Mouse (Mus musculus) macrophage (primary cell): Measurements from ENCODE around the gene Micu1. TPM values are rescaled to one million over a fixed set of nuclear protein-coding genes. Genes with fewer than 3 reads are reported as not detected.

ENCODE experiments used
- H3K27ac ChIP-seq: fragments of 350-480 bp; formaldehyde crosslinking; 2 replicates; pipeline ENCODE4 v1.9.0; 2021
- H3K36me3 ChIP-seq: fragments of 350-480 bp; formaldehyde crosslinking; 2 replicates; pipeline ENCODE4 v1.9.0; 2021; ENCODE audit errors: inconsistent target
- H3K4me3 ChIP-seq: fragments of 350-480 bp; formaldehyde crosslinking; 2 replicates; pipeline ENCODE4 v1.9.0; 2021; ENCODE audit errors: inconsistent target
- H3K79me2 ChIP-seq: fragments of 350-480 bp; formaldehyde crosslinking; 2 replicates; pipeline ENCODE4 v1.9.0; 2021; ENCODE audit errors: inconsistent target
- WGBS: methylation state at CpG from one replicate; pipeline ENCODE4 v1.1.7; 2026; ENCODE audit warnings: inconsistent platforms; ENCODE audit not compliant: missing documents; 5-methylcytosine and 5-hydroxymethylcytosine counted together
- polyA plus RNA-seq: library from polyadenylated mRNA; stranded (reverse); fragments of 250-400 nt; gene quantifications from 3 replicates; pipeline ENCODE4 v1.2.4, GENCODE M21; 2018; ENCODE audit warnings: inconsistent platforms

The Micu1 gene
- polyA plus RNA-seq, 1 experiment from 2014 or later: 52.7 TPM

DNA sequence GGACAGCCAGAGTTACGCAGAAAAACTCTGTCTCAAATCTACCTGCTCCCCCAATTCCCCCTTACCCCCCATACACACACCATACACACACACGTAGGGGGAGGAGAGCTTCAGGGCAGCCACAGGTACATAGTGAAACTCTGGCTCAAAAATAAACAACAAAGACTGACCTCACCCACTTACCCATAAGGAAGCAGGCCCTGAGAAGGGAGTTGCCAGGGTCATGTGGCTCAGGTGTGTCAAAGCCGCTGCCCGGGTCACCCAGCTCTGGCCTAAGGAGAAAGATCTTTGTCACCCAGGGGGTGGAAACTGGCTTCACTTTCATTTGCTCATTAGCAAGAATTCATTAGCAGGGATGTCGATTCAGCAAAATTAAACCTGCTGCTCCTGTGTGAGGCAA is 41.7 kb downstream of the Micu1 start:
- Histone ChIP-seq H3K36me3 (peaks cover 9% of the 10 kb centered on the region; the same call in 1 of the 2 replicates), H3K27ac (no peak overlapping the region), H3K4me3 (no peak overlapping the region), H3K79me2 (no peaks in the 10 kb centered on the region)
- 96% methylated on average over 5 of the region's 5 CpGs for WGBS

DNA sequence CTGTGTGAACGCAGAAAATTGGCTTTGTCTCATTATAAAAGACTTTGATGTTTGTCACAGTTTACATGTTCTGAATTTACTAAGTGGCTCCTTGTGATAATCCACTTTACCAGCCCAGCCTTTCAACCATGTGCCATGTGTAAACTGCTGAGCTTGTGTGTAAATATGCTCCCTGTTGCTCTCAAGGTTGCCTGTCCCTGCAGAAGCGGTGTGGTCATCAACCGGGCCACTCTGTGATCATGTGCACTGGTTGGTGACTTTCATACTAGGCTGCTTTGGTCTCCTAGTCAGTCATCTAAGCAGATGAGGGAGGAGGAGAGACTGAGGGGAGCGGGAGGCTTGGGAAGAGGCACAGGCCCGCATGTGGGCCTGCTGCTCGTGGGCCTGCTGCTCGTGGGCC is 45.1 kb downstream of the Micu1 start:
- Histone ChIP-seq H3K79me2 (no peaks in the 10 kb centered on the region), H3K27ac (no peak overlapping the region), H3K36me3 (peaks cover 4% of the 10 kb centered on the region; the same call in 1 of the 2 replicates), H3K4me3 (no peak overlapping the region)
- 91% methylated on average over 7 of the region's 7 CpGs for WGBS

DNA sequence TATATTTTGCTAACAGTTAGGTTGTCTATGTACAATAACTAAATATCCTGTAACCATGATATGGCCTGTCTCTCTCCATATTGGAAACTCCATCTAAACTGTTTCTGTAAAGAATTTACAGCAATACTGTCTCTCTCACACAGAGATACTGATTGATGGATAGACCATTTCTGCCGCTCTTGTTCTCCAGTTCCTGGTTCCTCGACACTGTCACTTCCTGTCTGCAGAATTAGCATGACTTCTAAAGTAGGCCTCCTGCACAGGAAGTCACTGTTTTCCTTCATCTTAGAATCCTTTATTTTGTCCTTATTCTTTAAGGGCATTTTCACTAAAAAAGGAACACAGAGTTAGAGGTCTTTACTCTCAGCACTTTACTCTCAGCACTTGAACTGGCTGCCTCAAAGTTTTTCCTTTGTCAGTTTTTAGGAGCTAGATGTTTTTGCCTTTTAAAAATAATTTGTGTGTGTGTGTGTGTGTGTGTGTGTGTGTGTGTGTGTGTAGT is 46.5 kb downstream of the Micu1 start:
- Histone ChIP-seq H3K27ac (no peak overlapping the region), H3K79me2 (no peaks in the 10 kb centered on the region), H3K36me3 (peaks cover 4% of the 10 kb centered on the region; the same call in 1 of the 2 replicates), H3K4me3 (no peak overlapping the region)
- 26% methylated on average over 2 of the region's 2 CpGs for WGBS

DNA sequence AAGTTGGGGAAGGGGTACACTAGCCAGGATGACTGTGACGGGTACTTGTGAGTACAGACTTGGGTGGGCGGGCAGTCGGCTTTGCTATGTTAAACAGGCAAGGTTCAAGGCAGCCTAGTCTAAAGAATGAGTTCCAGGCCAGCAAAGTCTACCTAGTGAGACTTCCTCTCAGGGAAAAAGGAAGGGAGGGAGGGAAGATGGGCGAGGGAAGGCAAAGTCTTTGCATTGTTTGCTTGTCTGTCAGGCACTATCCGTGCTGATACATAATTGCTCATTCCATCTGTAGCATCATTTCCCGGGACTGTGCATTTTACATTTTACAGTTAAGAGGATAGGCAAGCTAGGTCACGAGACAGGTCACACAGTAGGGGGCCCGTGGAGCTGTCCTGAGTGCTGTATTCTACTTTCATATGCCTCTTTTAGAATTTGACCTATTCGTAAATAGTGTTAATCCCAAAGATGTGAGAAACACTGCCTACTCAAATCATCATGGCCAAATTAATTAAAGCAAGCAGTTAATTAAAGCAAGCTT is 51.3 kb downstream of the Micu1 start:
- WGBS: 93% methylated on average over 9 of the region's 9 CpGs
- no peak overlapping the region for H3K4me3 ChIP-seq
- no peak overlapping the region for H3K27ac ChIP-seq
- no peaks in the 10 kb centered on the region for H3K79me2 ChIP-seq
- no peaks in the 10 kb centered on the region for H3K36me3 ChIP-seq

DNA sequence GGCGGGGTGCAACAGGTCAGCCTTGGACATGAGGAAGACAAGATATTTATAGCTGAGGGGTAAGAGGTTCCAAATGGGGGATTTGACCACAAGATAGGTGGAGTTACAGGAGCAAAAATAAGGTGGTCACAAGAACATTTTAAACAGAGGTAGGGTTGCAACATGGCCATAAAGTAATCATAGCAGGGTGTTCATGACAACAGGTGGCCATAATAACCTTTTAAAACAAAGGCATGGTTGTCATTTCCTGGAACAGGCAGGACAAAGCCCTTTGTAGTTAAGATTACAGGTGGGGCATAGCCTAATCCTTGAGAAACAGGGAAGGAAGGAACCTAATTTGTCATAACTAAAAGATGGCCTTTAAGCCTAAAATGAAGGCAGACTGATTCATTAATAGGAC is 51.8 kb downstream of the Micu1 start:
- Histone ChIP-seq H3K79me2 (no peaks in the 10 kb centered on the region), H3K4me3 (no peak overlapping the region), H3K36me3 (no peaks in the 10 kb centered on the region), H3K27ac (no peak overlapping the region)
- WGBS: 94% methylated on average over 1 of the region's 1 CpGs

DNA sequence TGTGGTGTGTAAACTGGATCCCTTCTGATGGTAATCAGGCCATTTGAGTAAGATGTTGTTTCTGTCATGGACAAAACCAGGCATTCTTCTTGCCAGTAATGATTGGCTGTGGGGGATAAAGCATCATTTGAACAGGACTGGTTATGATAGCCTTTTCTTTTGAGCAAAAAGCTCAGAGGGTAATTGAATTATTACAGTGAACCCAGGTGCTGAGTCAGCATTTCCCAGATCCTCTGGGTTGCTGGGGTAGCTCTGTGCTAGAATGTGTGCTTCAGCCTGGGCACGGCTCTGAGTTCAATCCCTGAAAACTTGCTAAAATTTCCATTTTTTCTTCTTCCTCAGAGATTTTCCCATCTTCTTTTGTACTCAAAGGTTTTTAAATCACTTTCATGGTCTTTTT is 52.6 kb downstream of the Micu1 start:
- 100% methylated on average over 1 of the region's 1 CpGs for WGBS
- no peaks in the 10 kb centered on the region for H3K36me3 ChIP-seq
- H3K4me3 ChIP-seq: no peak overlapping the region
- H3K79me2 ChIP-seq: no peaks in the 10 kb centered on the region
- H3K27ac ChIP-seq: no peak overlapping the region

DNA sequence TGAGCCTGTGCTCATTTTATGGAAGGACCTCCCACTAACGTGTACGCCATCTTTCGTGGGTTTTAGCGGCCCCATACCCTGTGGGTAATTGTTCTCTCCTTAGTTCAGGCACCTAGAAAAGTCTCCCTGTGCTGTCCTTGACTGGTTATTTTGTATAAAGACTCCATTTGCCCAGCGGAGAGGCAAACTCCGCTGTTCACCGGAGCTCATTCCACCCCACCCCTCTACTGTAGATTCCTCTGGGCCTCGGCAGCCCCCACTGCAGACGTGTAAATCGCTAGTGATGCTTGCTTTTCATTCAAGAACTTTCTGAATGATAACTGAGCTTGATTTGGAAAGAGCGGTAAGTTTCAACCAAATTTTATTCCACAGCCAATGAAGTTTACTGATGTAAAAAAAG is 53.4 kb downstream of the Micu1 start:
- no peaks in the 10 kb centered on the region for H3K79me2 ChIP-seq
- H3K36me3 ChIP-seq: no peaks in the 10 kb centered on the region
- H3K27ac ChIP-seq: no peak overlapping the region
- H3K4me3 ChIP-seq: no peak overlapping the region
- WGBS: 97% methylated on average over 11 of the region's 11 CpGs

DNA sequence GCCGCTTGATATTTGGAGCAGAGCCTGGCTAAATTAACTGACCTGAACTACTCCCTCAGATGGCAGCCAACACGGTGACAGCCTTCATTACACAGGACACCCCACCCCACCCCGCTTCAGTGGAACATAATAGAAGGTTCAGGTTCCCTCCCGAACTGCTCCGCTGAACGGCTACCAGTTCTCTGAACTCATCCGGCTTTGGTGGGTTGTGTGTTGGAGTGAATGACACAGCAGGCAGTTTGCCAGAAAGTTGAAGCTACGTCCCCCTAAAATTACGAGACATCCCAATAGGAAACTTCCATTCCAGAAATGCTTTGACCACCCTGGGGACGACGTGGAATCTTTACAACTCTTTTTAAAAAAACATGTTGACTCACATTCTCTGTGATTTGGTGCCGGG is 53.8 kb downstream of the Micu1 start:
- Histone ChIP-seq H3K27ac (no peak overlapping the region), H3K36me3 (no peaks in the 10 kb centered on the region), H3K79me2 (no peaks in the 10 kb centered on the region), H3K4me3 (no peak overlapping the region)
- WGBS: 97% methylated on average over 11 of the region's 12 CpGs

DNA sequence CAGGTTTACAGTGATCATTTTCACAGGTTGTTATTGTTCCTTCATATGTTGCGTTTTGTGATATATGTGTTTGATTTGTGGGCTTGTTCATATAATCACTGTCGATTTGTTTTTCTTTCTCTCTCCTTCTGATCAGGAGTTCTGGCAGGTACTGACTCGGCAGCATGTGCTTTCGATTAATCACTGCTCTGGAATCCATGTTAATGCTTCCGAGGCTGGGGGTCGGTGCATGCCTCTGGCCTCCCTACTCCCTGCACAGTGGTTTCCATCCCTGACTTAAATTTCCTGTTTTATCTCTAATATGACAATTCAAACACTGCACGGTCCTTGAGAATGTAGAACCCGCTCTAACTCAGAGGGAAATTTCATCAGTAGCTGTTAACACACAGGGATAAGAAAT is 54.3 kb downstream of the Micu1 start:
- H3K36me3 ChIP-seq: no peaks in the 10 kb centered on the region
- no peak overlapping the region for H3K4me3 ChIP-seq
- no peak overlapping the region for H3K27ac ChIP-seq
- no peaks in the 10 kb centered on the region for H3K79me2 ChIP-seq
- 95% methylated on average over 8 of the region's 8 CpGs for WGBS

DNA sequence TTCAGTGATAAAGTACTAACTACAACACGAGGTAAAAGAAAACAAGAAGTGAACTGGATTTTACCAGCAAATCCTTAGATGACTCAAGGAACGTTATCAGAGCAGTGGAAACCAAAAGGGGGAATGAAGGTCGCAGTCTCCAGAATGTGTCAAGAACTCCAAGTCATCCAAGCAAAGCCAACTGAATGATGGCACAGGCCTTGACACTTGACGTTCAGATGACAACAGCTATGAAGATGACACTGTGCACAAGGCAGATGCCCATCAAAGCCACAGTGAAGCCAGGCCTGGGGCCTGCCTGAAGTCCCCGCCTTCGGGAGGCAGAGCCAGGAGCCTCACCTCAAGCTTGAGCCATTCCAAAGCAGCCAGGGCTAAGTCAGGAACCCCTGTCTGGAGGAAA is 62.5 kb downstream of the Micu1 start:
- H3K27ac ChIP-seq: no peak overlapping the region
- WGBS: 94% methylated on average over 6 of the region's 6 CpGs
- H3K36me3 ChIP-seq: peaks cover 12% of the 10 kb centered on the region
- no peak overlapping the region for H3K4me3 ChIP-seq
- no peaks in the 10 kb centered on the region for H3K79me2 ChIP-seq

DNA sequence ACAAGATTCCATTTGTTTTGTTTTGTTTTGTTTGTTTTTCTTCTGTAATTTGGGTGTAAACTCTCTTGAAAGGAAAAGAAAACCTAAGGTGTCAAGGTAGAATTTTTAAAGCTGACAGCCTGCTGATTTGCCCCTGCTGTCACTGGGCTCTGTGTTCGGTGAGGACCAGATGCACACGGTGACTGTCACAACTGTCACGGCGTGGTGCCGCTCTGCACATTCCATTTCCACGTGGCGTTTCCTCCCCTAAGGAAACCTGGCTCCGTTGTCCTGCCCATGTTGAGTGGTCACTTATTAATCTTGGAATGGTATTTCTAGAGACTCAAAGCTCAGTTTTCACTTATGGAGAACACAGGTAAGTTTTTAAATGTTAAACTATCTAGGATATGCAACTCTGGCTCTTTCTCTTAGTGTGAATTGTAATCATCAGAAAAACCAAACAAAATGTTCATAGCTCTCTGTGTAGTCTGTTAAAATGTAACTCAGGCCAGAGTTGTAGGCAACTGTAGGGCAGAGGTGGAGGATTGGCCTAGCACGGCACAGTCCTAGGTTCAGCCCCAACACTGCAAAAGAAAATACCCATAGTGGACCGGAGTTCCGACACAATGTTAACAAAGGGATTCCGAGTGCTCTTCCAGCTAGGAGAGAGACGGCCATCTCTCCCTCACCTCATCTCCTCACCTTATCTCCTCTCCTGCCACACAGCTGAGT is 66.2 kb downstream of the Micu1 start:
- H3K27ac ChIP-seq: no peak overlapping the region
- no peak overlapping the region for H3K4me3 ChIP-seq
- no peaks in the 10 kb centered on the region for H3K79me2 ChIP-seq
- H3K36me3 ChIP-seq: peaks cover 12% of the 10 kb centered on the region
- 96% methylated on average over 13 of the region's 13 CpGs for WGBS

DNA sequence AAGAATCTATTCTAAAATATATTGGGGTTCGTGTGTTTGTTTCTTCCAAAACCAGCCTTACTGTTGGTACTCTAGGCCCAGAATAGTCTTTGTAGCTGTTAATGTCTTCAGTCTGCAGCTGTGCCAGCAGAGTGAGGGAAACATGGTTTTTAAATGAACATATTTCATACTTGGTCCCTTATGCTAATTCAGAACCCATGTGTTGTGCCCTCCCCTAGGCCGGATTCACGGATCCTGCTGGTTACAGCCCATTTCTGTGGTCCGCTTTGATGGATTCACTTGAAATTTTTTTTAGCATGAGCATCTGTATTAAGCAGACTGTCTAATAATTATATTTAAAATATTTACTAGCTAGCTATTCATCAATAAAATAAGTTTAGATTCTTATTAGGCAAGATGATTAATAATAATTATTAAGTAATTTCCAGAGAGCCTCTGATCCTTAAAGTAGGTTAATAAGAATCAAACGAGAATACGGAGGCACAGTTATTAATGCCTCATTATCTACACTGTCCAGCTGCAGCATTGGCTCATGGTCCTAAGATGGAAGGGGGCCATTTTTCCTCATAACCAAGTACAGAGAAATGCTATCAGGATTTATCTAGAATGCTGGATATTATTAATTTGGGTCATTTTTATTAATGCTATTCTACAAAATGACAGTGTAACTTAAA is 69.2 kb downstream of the Micu1 start:
- H3K27ac ChIP-seq: no peak overlapping the region
- H3K36me3 ChIP-seq: peaks cover 12% of the 10 kb centered on the region
- H3K4me3 ChIP-seq: no peak overlapping the region
- WGBS: 91% methylated on average over 6 of the region's 6 CpGs
- no peaks in the 10 kb centered on the region for H3K79me2 ChIP-seq

DNA sequence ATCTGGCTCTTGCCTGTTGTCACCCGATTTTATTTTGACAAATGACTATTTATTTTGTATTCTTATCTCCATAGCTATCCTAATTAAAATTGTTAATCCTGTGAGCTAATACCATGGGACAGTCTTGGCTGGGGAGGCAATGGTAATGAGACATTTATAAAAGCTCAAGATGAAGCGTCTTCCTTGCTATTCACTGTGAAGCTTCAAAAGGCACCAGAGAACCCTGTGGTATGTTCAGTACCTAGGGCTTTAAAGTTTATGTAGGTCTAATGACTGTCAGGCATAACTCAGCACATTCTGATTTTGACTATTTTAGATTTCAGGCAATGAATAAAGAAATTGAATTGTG is 69.7 kb downstream of the Micu1 start:
- 92% methylated on average over 2 of the region's 2 CpGs for WGBS
- peaks cover 12% of the 10 kb centered on the region for H3K36me3 ChIP-seq
- H3K79me2 ChIP-seq: no peaks in the 10 kb centered on the region
- no peak overlapping the region for H3K4me3 ChIP-seq
- H3K27ac ChIP-seq: no peak overlapping the region

DNA sequence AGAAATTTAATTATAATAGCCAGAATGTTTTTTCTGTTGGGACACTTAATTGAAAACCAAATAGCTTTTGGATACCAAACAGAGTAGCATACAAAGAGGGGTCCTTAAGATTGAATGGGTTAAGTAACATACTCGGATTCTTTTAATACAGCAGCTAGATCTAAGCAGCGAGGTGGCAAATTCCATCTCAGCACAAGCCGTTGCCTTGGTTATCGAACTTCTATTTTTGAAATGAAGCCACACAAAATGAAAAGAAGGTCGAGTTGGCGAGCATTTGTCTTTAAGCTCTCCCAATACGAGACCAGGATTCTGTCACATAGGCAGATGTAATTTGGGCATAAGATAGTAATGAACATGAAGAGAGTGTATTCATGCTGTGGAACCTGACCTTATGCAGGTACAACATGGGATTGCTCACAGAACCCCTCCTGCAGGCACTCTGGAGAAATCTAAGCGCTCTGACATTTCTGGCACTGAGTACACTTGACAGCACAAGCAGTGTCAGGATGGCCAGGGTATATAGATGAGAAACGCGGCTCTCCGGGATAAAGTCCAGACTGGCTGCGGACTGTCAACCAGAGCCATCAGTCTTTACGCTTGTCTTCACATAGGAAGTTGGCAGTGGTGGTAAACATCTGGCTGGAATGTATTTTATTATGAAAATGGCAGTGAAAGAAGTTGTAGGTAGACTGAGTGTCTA is 71.3 kb downstream of the Micu1 start:
- no peak overlapping the region for H3K4me3 ChIP-seq
- 97% methylated on average over 11 of the region's 13 CpGs for WGBS

DNA sequence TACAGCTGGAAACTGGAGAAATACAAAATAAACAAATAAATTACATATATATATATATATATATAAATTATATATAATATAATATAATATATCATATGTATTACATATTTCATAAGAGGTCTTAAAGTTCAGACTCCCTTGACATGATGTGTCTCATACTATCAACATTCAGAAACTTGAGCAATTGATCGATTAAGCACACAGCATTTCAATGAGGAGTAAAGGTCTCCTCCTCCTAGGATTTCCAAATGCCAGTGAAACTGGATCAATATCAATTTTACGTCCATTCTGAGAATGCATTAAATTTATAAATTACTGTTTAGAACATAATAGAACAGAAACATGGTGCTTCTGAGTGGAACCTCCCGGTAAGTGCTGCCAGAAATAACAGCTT is 71.9 kb downstream of the Micu1 start:
- Histone ChIP-seq H3K4me3 (no peak overlapping the region), H3K27ac (no peak overlapping the region), H3K36me3 (peaks cover 3% of the 10 kb centered on the region), H3K79me2 (no peaks in the 10 kb centered on the region)
- WGBS: 88% methylated on average over 3 of the region's 3 CpGs

More for the DNA sequence above, 71.3 kb downstream of the Micu1 start:
- Histone ChIP-seq H3K27ac (no peak overlapping the region), H3K36me3 (peaks cover 9% of the 10 kb centered on the region), H3K79me2 (no peaks in the 10 kb centered on the region)
